Mouse (Mus musculus) MEL (cell line): ENCODE measurements around the gene Tmem230. TPM values are rescaled to one million over a fixed set of nuclear protein-coding genes. Genes with fewer than 3 reads are reported as not detected.

ENCODE experiments used
- DNase-seq: peaks from one replicate; pipeline ENCODE4 v3.0.0; 2011; ENCODE audit warnings: low read depth, low spot score
- H3K27ac ChIP-seq: 2 replicates; pipeline ENCODE4 v1.5.1; 2012; ENCODE audit warnings: low read depth, mild to moderate bottlenecking, control low read depth, low read length, moderate library complexity; ENCODE audit not compliant: control insufficient read depth
- H3K27me3 ChIP-seq, 2 experiments: fragments of 150-350 bp in 1 of 2; sonication (generic) in 1 of 2; 2 replicates each; pipeline ENCODE4 v1.6.1; 2012; ENCODE audit warnings: low read length in 2 of 2, mild to moderate bottlenecking in 2 of 2, improper control_type of control experiment in 1 of 2, moderate library complexity in 1 of 2; ENCODE audit not compliant: insufficient read depth in 2 of 2, control insufficient read depth in 1 of 2
- H3K36me3 ChIP-seq, 2 experiments: 2 replicates each; pipeline ENCODE4 v1.6.1; 2012 to 2014; ENCODE audit warnings: low read length in 2 of 2, improper control_type of control experiment in 1 of 2, inconsistent platforms in 1 of 2, mild to moderate bottlenecking in 1 of 2; ENCODE audit not compliant: insufficient read depth in 2 of 2, control insufficient read depth in 1 of 2
- H3K4me1 ChIP-seq, 2 experiments: fragments of 150-350 bp in 1 of 2; sonication (generic) in 1 of 2; 2 replicates each; pipeline ENCODE4 v1.6.1; 2012; ENCODE audit warnings: low read length in 2 of 2, improper control_type of control experiment in 1 of 2, mild to moderate bottlenecking in 1 of 2; ENCODE audit not compliant: insufficient read depth in 2 of 2, control insufficient read depth in 1 of 2
- H3K4me3 ChIP-seq, 2 experiments: fragments of 150-350 bp in 1 of 2; sonication (generic) in 1 of 2; 2 replicates each; pipeline ENCODE4 v1.5.1; 2012; ENCODE audit warnings: low read depth in 2 of 2, low read length in 2 of 2, mild to moderate bottlenecking in 2 of 2, moderate library complexity in 2 of 2, control low read depth in 1 of 2, improper control_type of control experiment in 1 of 2; ENCODE audit not compliant: control insufficient read depth in 1 of 2, insufficient read depth in 1 of 2
- H3K79me2 ChIP-seq: 2 replicates; pipeline ENCODE4 v1.6.1; 2012; ENCODE audit warnings: mild to moderate bottlenecking, low read length, moderate library complexity; ENCODE audit not compliant: control insufficient read depth, poor library complexity, insufficient read depth
- H3K9ac ChIP-seq: 2 replicates; pipeline ENCODE4 v1.6.1; 2012; ENCODE audit warnings: low read depth, mild to moderate bottlenecking, control low read depth, low read length, moderate library complexity; ENCODE audit not compliant: control insufficient read depth, poor library complexity, severe bottlenecking
- H3K9me3 ChIP-seq: fragments of 150-350 bp; sonication (generic); replicated peaks from 2 replicates; pipeline ENCODE4 v1.6.1; 2012; ENCODE audit warnings: mild to moderate bottlenecking, low read length, improper control_type of control experiment, moderate library complexity; ENCODE audit not compliant: insufficient read depth
- CTCF ChIP-seq, 3 experiments: IDR thresholded peaks in 2 of 3; conservative IDR thresholded peaks in 1 of 3; 2 replicates each; pipeline ENCODE4 v1.5.1; 2011 to 2012; ENCODE audit warnings: low read length in 3 of 3, low read depth in 2 of 3, mild to moderate bottlenecking in 2 of 3, improper control_type of control experiment in 1 of 3, inconsistent platforms in 1 of 3, mixed read lengths in 1 of 3, moderate library complexity in 1 of 3; ENCODE audit not compliant: control insufficient read depth in 1 of 3, insufficient read depth in 1 of 3, poor library complexity in 1 of 3, severe bottlenecking in 1 of 3
- ETS1 ChIP-seq: IDR thresholded peaks from 2 replicates; pipeline ENCODE4 v1.6.1; 2012; ENCODE audit warnings: low read depth, mild to moderate bottlenecking, inconsistent platforms, low read length, improper control_type of control experiment, moderate library complexity
- GABPA ChIP-seq: IDR thresholded peaks from 2 replicates; pipeline ENCODE4 v1.6.1; 2012; ENCODE audit warnings: low read depth, mild to moderate bottlenecking, inconsistent platforms, low read length, improper control_type of control experiment, moderate library complexity
- GATA1 ChIP-seq: IDR thresholded peaks from 2 replicates; pipeline ENCODE4 v1.6.1; 2011; ENCODE audit warnings: low read depth, low read length, improper control_type of control experiment
- HCFC1 ChIP-seq: IDR thresholded peaks from 2 replicates; pipeline ENCODE4 v1.6.1; 2012; ENCODE audit warnings: low read depth, mild to moderate bottlenecking, inconsistent platforms, low read length, improper control_type of control experiment, moderate library complexity
- JUND ChIP-seq: IDR thresholded peaks from 2 replicates; pipeline ENCODE4 v1.6.1; 2011; ENCODE audit warnings: low read depth, mild to moderate bottlenecking, improper control_type of control experiment, low read length
- MAFK ChIP-seq: IDR thresholded peaks from 2 replicates; pipeline ENCODE4 v1.6.1; 2011; ENCODE audit warnings: low read depth, mild to moderate bottlenecking, low read length, improper control_type of control experiment, borderline replicate concordance
- NELFE ChIP-seq: IDR thresholded peaks from 2 replicates; pipeline ENCODE4 v1.6.1; 2011; ENCODE audit warnings: low read depth, low read length, improper control_type of control experiment
- NRF1 ChIP-seq: IDR thresholded peaks from 2 replicates; pipeline ENCODE4 v1.6.1; 2014; ENCODE audit warnings: low read depth, mild to moderate bottlenecking, inconsistent platforms, low read length, improper control_type of control experiment, moderate library complexity; ENCODE audit not compliant: poor library complexity, insufficient read depth, severe bottlenecking
- POLR2A ChIP-seq, 2 experiments: IDR thresholded peaks; 2 replicates each; pipeline ENCODE4 v1.6.1; 2011 to 2012; ENCODE audit warnings: low read length in 2 of 2, mild to moderate bottlenecking in 2 of 2, control low read depth in 1 of 2, improper control_type of control experiment in 1 of 2, low read depth in 1 of 2, moderate library complexity in 1 of 2; ENCODE audit not compliant: control insufficient read depth in 1 of 2, insufficient read depth in 1 of 2, poor library complexity in 1 of 2
- POLR2AphosphoS2 ChIP-seq: IDR thresholded peaks from 2 replicates; pipeline ENCODE4 v1.6.1; 2011; ENCODE audit warnings: low read length, improper control_type of control experiment
- SMC3 ChIP-seq: IDR thresholded peaks from 2 replicates; pipeline ENCODE4 v1.6.1; 2011; ENCODE audit warnings: low read depth, low read length, improper control_type of control experiment
- TAL1 ChIP-seq: IDR thresholded peaks from 2 replicates; pipeline ENCODE4 v1.6.1; 2012; ENCODE audit warnings: mild to moderate bottlenecking, inconsistent platforms, low read length, moderate library complexity, mixed read lengths
- TBP ChIP-seq: IDR thresholded peaks from 2 replicates; pipeline ENCODE4 v1.8.0; 2011; ENCODE audit warnings: low read depth, low read length, improper control_type of control experiment
- UBTF ChIP-seq: IDR thresholded peaks from 2 replicates; pipeline ENCODE4 v1.6.1; 2012; ENCODE audit warnings: low read depth, mild to moderate bottlenecking, inconsistent platforms, low read length, improper control_type of control experiment, moderate library complexity, borderline replicate concordance; ENCODE audit not compliant: insufficient read depth
- USF1 ChIP-seq: IDR thresholded peaks from 2 replicates; pipeline ENCODE4 v1.6.1; 2014; ENCODE audit warnings: low read depth, mild to moderate bottlenecking, inconsistent platforms, low read length, improper control_type of control experiment, moderate library complexity
- ZC3H11A ChIP-seq: IDR thresholded peaks from 2 replicates; pipeline ENCODE4 v1.6.1; 2012; ENCODE audit warnings: low read depth, mild to moderate bottlenecking, inconsistent platforms, low read length, improper control_type of control experiment
- ZMIZ1 ChIP-seq: IDR thresholded peaks from 2 replicates; pipeline ENCODE4 v1.6.1; 2012; ENCODE audit warnings: low read depth, mild to moderate bottlenecking, inconsistent platforms, low read length, improper control_type of control experiment, moderate library complexity
- ZNF384 ChIP-seq: IDR thresholded peaks from 2 replicates; pipeline ENCODE4 v1.6.1; 2012; ENCODE audit warnings: low read depth, mild to moderate bottlenecking, inconsistent platforms, low read length, improper control_type of control experiment
- polyA plus RNA-seq, 2 experiments: library from polyadenylated mRNA; stranded (reverse) in 1 of 2; unstranded in 1 of 2; fragments of >175 nt in 1 of 2; fragments of >200 nt in 1 of 2; gene quantifications; 2 replicates each; pipeline versions ENCODE4 v1.2.1 to v1.2.4; 2012; ENCODE audit warnings: low replicate concordance in 2 of 2, low read depth in 1 of 2; ENCODE audit not compliant: insufficient read length in 2 of 2, insufficient read depth in 1 of 2, missing spikeins in 1 of 2
- total RNA-seq: library from RNA; depleted of rRNA; stranded (reverse); fragments of 300-350 nt; gene quantifications from 2 replicates; pipeline ENCODE4 v1.2.3, GENCODE M21; 2012

The Tmem230 gene
- total and polyA plus RNA-seq, 3 experiments, result 9.1 to 21.5 TPM; not detected in 1

DNA sequence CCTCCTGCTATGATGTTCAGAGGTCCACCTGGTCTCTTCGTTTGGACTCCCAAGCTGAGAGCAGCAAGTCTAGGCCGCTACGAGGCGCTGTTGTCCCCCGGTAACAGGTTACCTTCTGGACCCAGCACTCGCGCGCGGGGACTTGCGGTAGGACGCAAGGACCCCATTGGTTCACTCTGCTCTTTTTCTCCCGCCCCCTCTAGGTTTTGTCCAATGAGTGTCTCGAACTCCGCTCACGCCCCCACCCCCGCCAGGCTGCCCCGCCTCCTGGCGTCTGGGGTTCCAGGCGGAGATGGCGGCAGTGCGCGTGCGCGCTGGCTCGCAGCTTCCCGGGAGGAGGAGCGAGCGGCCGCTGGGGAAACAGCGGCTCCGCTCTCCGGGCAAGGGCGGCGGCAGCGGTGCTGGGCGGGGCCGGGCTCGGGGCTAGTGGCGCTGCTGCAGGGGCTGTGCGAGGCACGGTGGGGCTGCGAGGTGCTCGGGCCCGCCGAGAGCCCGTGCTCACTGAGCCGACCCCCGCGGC is 15.3 kb upstream of the Tmem230 start, which contains the start of gene Cds2 (continued):
- TF ChIP-seq TAL1 (no peak), HCFC1 (peak; percentile 56; the same call in 1 of the 2 replicates)
- TF ChIP-seq, all 39 proteins: peak for 10

DNA sequence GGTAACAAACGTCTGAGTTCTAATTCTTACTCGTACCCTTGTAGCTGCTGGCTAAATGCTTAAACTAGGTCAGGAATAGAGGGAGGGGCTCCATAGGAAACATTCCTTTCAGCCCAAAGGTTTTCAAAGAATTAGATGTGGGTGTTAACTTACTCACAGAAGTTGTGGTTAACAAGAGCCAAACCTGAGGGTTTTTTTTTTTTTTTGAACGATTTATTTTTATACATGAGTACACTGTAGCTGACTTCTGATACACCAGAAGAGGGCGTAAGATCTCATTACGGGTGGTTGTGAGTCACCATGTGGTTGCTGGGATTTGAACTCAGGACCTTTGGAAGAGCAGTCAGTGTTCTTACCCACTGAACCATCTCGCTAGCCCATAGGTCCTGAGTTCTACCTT is 14.6 kb upstream of the Tmem230 start:
- no peak overlapping the region for H3K4me3 ChIP-seq
- H3K9ac ChIP-seq, result no peak overlapping the region
- H3K27me3 ChIP-seq, result no peaks in the 10 kb centered on the region
- H3K4me1 ChIP-seq, result peaks cover 3 to 11% of the 10 kb centered on the region in 2 experiments; a peak in 3 of 4 replicates
- DNase-seq, result no peak
- TF ChIP-seq SMC3 (0 out of 2 replicates have a peak, but pooled peaks have one; percentile 2), JUND (no peak), GATA1 (no peak), USF1 (no peak), ZMIZ1 (no peak), ZC3H11A (no peak), TBP (no peak), MAFK (no peak), POLR2AphosphoS2 (no peak), CTCF (IDR thresholded peaks at IDR 0.05 in 2 of 3, conservative IDR thresholded peaks at IDR 0.05 in 1 of 3; ENCODE audit: control insufficient read depth in 1 of 3, insufficient read depth in 1 of 3, low read depth in 2 of 3, low read length in 3 of 3, poor library complexity in 1 of 3, severe bottlenecking in 1 of 3) (peak in 1 of 3 experiments; percentile 26; a peak in 1 of 6 replicates), GABPA (no peak), ZNF384 (peak; percentile 82), UBTF (no peak), HCFC1 (no peak; the same call in 1 of the 2 replicates), NRF1 (no peak), POLR2A (IDR thresholded peaks at IDR 0.05; ENCODE audit: control insufficient read depth in 1 of 2, insufficient read depth in 1 of 2, low read depth in 1 of 2, low read length in 2 of 2, poor library complexity in 1 of 2) (no peak), NELFE (no peak), ETS1 (no peak)
- H3K27ac ChIP-seq, result no peak overlapping the region
- H3K9me3 ChIP-seq, result no peaks in the 10 kb centered on the region
- H3K36me3 ChIP-seq, result peaks cover 0 to 14% of the 10 kb centered on the region in 2 experiments; a peak in 2 of 4 replicates
- peaks cover 7% of the 10 kb centered on the region for H3K79me2 ChIP-seq
